Mouse (Mus musculus): ENCODE measurements around the gene Rnf227. TPM values are rescaled to one million over a fixed set of nuclear protein-coding genes. Genes with fewer than 3 reads are reported as not detected.

The Rnf227 gene
- polyA plus RNA-seq, 1 experiment from 2014 or later: 6.6 TPM

GRCm38 (mm10) chr11:69331152-69331551 is 9.1 kb upstream of the Rnf227 start:
- 85% methylated on average over 6 of the region's 6 CpGs for WGBS
- ATAC-seq (ENCODE audit: insufficient number of reproducible peaks, insufficient read depth, low FRiP score, low read depth): no peak
- Histone ChIP-seq H3K36me3 (ENCODE audit: control insufficient read depth, insufficient read depth, low read length) (no peaks in the 10 kb centered on the region), H3K27ac (replicated peaks in 1 of 2; ENCODE audit: control insufficient read depth in 1 of 2, insufficient read depth in 1 of 2, low read depth in 2 of 2, low read length in 2 of 2) (no peak overlapping the region), H3K4me3 (ENCODE audit: control insufficient read depth in 1 of 2, insufficient read depth in 1 of 2, low read depth in 1 of 2, low read length in 2 of 2) (peak overlapping the region in 1 of 2 experiments; percentile 59; a peak in 1 of 4 replicates), H3K4me2 (ENCODE audit: low read length) (peak overlapping the region; percentile 80), H3K4me1 (ENCODE audit: control insufficient read depth in 2 of 2, insufficient read depth in 2 of 2, low read length in 2 of 2) (peaks cover 15 to 18% of the 10 kb centered on the region in 2 experiments), H3K9me3 (ENCODE audit: control insufficient read depth, low read length) (no peaks in the 10 kb centered on the region), H3K9ac (ENCODE audit: low read length) (peak overlapping the region; percentile 80; the same call in 1 of the 2 replicates), H3K27me3 (ENCODE audit: control insufficient read depth, insufficient read depth, low read length) (peaks cover 15% of the 10 kb centered on the region)

GRCm38 (mm10) chr11:69331929-69332405 is 8.3 kb upstream of the Rnf227 start:
- peaks cover 10 to 12% of the 10 kb centered on the region in 2 experiments for H3K4me1 ChIP-seq (ENCODE audit: control insufficient read depth in 2 of 2, insufficient read depth in 2 of 2, low read length in 2 of 2)
- H3K9ac ChIP-seq (ENCODE audit: low read length): peak overlapping the region; percentile 80
- H3K27ac ChIP-seq (replicated peaks in 1 of 2; ENCODE audit: control insufficient read depth in 1 of 2, insufficient read depth in 1 of 2, low read depth in 2 of 2, low read length in 2 of 2): peak overlapping the region; percentile 25 to 44; a peak in 1 of 4 replicates
- WGBS: 1% methylated on average over 24 of the region's 24 CpGs
- peak overlapping the region; percentile 59 to 77 for H3K4me3 ChIP-seq (ENCODE audit: control insufficient read depth in 1 of 2, insufficient read depth in 1 of 2, low read depth in 1 of 2, low read length in 2 of 2)
- H3K9me3 ChIP-seq (ENCODE audit: control insufficient read depth, low read length): no peaks in the 10 kb centered on the region
- no peaks in the 10 kb centered on the region for H3K36me3 ChIP-seq (ENCODE audit: control insufficient read depth, insufficient read depth, low read length)
- H3K27me3 ChIP-seq (ENCODE audit: control insufficient read depth, insufficient read depth, low read length): peaks cover 10% of the 10 kb centered on the region
- ATAC-seq (ENCODE audit: insufficient number of reproducible peaks, insufficient read depth, low FRiP score, low read depth): peak; percentile 71
- H3K4me2 ChIP-seq (ENCODE audit: low read length): peak overlapping the region; percentile 80

GRCm38 (mm10) chr11:69332713-69333253 is 7.5 kb upstream of the Rnf227 start:
- WGBS: 47% methylated on average over 8 of the region's 8 CpGs
- H3K36me3 ChIP-seq (ENCODE audit: control insufficient read depth, insufficient read depth, low read length): no peaks in the 10 kb centered on the region
- H3K9me3 ChIP-seq (ENCODE audit: control insufficient read depth, low read length): 0 out of 2 replicates have a peak, but pooled peaks cover 3% of the 10 kb centered on the region
- peak overlapping the region; percentile 80 for H3K4me2 ChIP-seq (ENCODE audit: low read length)
- peaks cover 4% of the 10 kb centered on the region for H3K27me3 ChIP-seq (ENCODE audit: control insufficient read depth, insufficient read depth, low read length)
- H3K4me3 ChIP-seq (ENCODE audit: control insufficient read depth in 1 of 2, insufficient read depth in 1 of 2, low read depth in 1 of 2, low read length in 2 of 2): no peak overlapping the region
- H3K27ac ChIP-seq (replicated peaks in 1 of 2; ENCODE audit: control insufficient read depth in 1 of 2, insufficient read depth in 1 of 2, low read depth in 2 of 2, low read length in 2 of 2): no peak overlapping the region
- H3K9ac ChIP-seq (ENCODE audit: low read length): peak overlapping the region; percentile 80
- no peak for ATAC-seq (ENCODE audit: insufficient number of reproducible peaks, insufficient read depth, low FRiP score, low read depth)
- peaks cover 7 to 8% of the 10 kb centered on the region in 2 experiments; a peak in 3 of 4 replicates for H3K4me1 ChIP-seq (ENCODE audit: control insufficient read depth in 2 of 2, insufficient read depth in 2 of 2, low read length in 2 of 2)

GRCm38 (mm10) chr11:69333922-69334321 is 6.3 kb upstream of the Rnf227 start:
- Histone ChIP-seq H3K36me3 (ENCODE audit: control insufficient read depth, insufficient read depth, low read length) (no peaks in the 10 kb centered on the region), H3K27ac (replicated peaks in 1 of 2; ENCODE audit: control insufficient read depth in 1 of 2, insufficient read depth in 1 of 2, low read depth in 2 of 2, low read length in 2 of 2) (no peak overlapping the region), H3K9me3 (ENCODE audit: control insufficient read depth, low read length) (0 out of 2 replicates have a peak, but pooled peaks cover 4% of the 10 kb centered on the region), H3K4me3 (ENCODE audit: control insufficient read depth in 1 of 2, insufficient read depth in 1 of 2, low read depth in 1 of 2, low read length in 2 of 2) (no peak overlapping the region), H3K4me2 (ENCODE audit: low read length) (no peak overlapping the region), H3K4me1 (ENCODE audit: control insufficient read depth in 2 of 2, insufficient read depth in 2 of 2, low read length in 2 of 2) (peaks cover 7 to 8% of the 10 kb centered on the region in 2 experiments; a peak in 2 of 4 replicates), H3K9ac (ENCODE audit: low read length) (no peak overlapping the region), H3K27me3 (ENCODE audit: control insufficient read depth, insufficient read depth, low read length) (no peaks in the 10 kb centered on the region)
- 51% methylated on average over 3 of the region's 3 CpGs for WGBS
- no peak for ATAC-seq (ENCODE audit: insufficient number of reproducible peaks, insufficient read depth, low FRiP score, low read depth)

GRCm38 (mm10) chr11:69334796-69335195 is 5.5 kb upstream of the Rnf227 start:
- H3K9me3 ChIP-seq (ENCODE audit: control insufficient read depth, low read length): 0 out of 2 replicates have a peak, but pooled peaks cover 4% of the 10 kb centered on the region
- H3K4me2 ChIP-seq (ENCODE audit: low read length): no peak overlapping the region
- H3K4me1 ChIP-seq (ENCODE audit: control insufficient read depth in 2 of 2, insufficient read depth in 2 of 2, low read length in 2 of 2): peaks cover 7 to 8% of the 10 kb centered on the region in 2 experiments; a peak in 2 of 4 replicates
- H3K9ac ChIP-seq (ENCODE audit: low read length): no peak overlapping the region
- H3K27ac ChIP-seq (replicated peaks in 1 of 2; ENCODE audit: control insufficient read depth in 1 of 2, insufficient read depth in 1 of 2, low read depth in 2 of 2, low read length in 2 of 2): no peak overlapping the region
- ATAC-seq (ENCODE audit: insufficient number of reproducible peaks, insufficient read depth, low FRiP score, low read depth): no peak
- no peak overlapping the region for H3K4me3 ChIP-seq (ENCODE audit: control insufficient read depth in 1 of 2, insufficient read depth in 1 of 2, low read depth in 1 of 2, low read length in 2 of 2)
- H3K36me3 ChIP-seq (ENCODE audit: control insufficient read depth, insufficient read depth, low read length): no peaks in the 10 kb centered on the region
- 68% methylated on average over 4 of the region's 4 CpGs for WGBS
- H3K27me3 ChIP-seq (ENCODE audit: control insufficient read depth, insufficient read depth, low read length): 0 out of 2 replicates have a peak, but pooled peaks cover 5% of the 10 kb centered on the region

- Histone ChIP-seq H3K4me3 (ENCODE audit: control insufficient read depth in 1 of 2, insufficient read depth in 1 of 2, low read depth in 1 of 2, low read length in 2 of 2) (no peak overlapping the region), H3K4me1 (ENCODE audit: control insufficient read depth in 2 of 2, insufficient read depth in 2 of 2, low read length in 2 of 2) (no peaks in the 10 kb centered on the region), H3K27me3 (ENCODE audit: control insufficient read depth, insufficient read depth, low read length) (0 out of 2 replicates have a peak, but pooled peaks cover under 1% of the 10 kb centered on the region), H3K9ac (ENCODE audit: low read length) (no peak overlapping the region), H3K4me2 (ENCODE audit: low read length) (no peak overlapping the region), H3K27ac (replicated peaks in 1 of 2; ENCODE audit: control insufficient read depth in 1 of 2, insufficient read depth in 1 of 2, low read depth in 2 of 2, low read length in 2 of 2) (no peak overlapping the region), H3K36me3 (ENCODE audit: control insufficient read depth, insufficient read depth, low read length) (peaks cover 83% of the 10 kb centered on the region), H3K9me3 (ENCODE audit: control insufficient read depth, low read length) (no peaks in the 10 kb centered on the region)
- 86% methylated on average over 26 of the region's 26 CpGs for WGBS
- no peak for ATAC-seq (ENCODE audit: insufficient number of reproducible peaks, insufficient read depth, low FRiP score, low read depth)
Observed at GRCm38 (mm10) chr11:69346441-69346840, 6.2 kb downstream of the Rnf227 start.

GRCm38 (mm10) chr11:69356544-69356943 is 16.3 kb downstream of the Rnf227 start:
- no peak overlapping the region for H3K27ac ChIP-seq (replicated peaks in 1 of 2; ENCODE audit: control insufficient read depth in 1 of 2, insufficient read depth in 1 of 2, low read depth in 2 of 2, low read length in 2 of 2)
- peaks cover 99% of the 10 kb centered on the region for H3K36me3 ChIP-seq (ENCODE audit: control insufficient read depth, insufficient read depth, low read length)
- H3K9me3 ChIP-seq (ENCODE audit: control insufficient read depth, low read length): no peaks in the 10 kb centered on the region
- no peak overlapping the region for H3K9ac ChIP-seq (ENCODE audit: low read length)
- no peak overlapping the region for H3K4me2 ChIP-seq (ENCODE audit: low read length)
- WGBS: 87% methylated on average over 5 of the region's 5 CpGs
- no peaks in the 10 kb centered on the region for H3K4me1 ChIP-seq (ENCODE audit: control insufficient read depth in 2 of 2, insufficient read depth in 2 of 2, low read length in 2 of 2)
- ATAC-seq (ENCODE audit: insufficient number of reproducible peaks, insufficient read depth, low FRiP score, low read depth): no peak
- no peak overlapping the region for H3K4me3 ChIP-seq (ENCODE audit: control insufficient read depth in 1 of 2, insufficient read depth in 1 of 2, low read depth in 1 of 2, low read length in 2 of 2)
- no peaks in the 10 kb centered on the region for H3K27me3 ChIP-seq (ENCODE audit: control insufficient read depth, insufficient read depth, low read length)
